Mouse (Mus musculus) cerebral cortex, adult 2 months (tissue): ENCODE measurements around the gene Mpc2.

Experiments
- WGBS: fragments of 180-500 bp; shearing (Covaris S2); methylation state at CpG from one replicate; pipeline ENCODE4 v1.1.7; 2018; 5-methylcytosine and 5-hydroxymethylcytosine counted together

Mpc2 gene

GRCm38 (mm10) chr1:165460360-165460800 lies at the start of gene Mpc2, which contains the start of gene Dcaf6:
Gene Mpc2, plus strand, starts transcription at chr1:165460637.
Gene Dcaf6, minus strand, starts transcription at chr1:165460475.
- 1% methylated on average over 37 of the region's 37 CpGs for WGBS

- 82% methylated on average over 7 of the region's 7 CpGs for WGBS
Observed at GRCm38 (mm10) chr1:165421357-165421915, 39.0 kb upstream of the Mpc2 start.

- 91% methylated on average over 2 of the region's 2 CpGs for WGBS
Observed at GRCm38 (mm10) chr1:165426254-165426653, 34.2 kb upstream of the Mpc2 start.

GRCm38 (mm10) chr1:165432883-165433282 lies 27.6 kb upstream of the Mpc2 start:
- WGBS, result 83% methylated on average over 1 of the region's 1 CpGs

- WGBS, result 88% methylated on average over 1 of the region's 1 CpGs
Observed at GRCm38 (mm10) chr1:165438289-165439021, 22.0 kb upstream of the Mpc2 start.

- WGBS, result 79% methylated on average over 3 of the region's 3 CpGs
Observed at GRCm38 (mm10) chr1:165440788-165441187, 19.6 kb upstream of the Mpc2 start.

GRCm38 (mm10) chr1:165441719-165442118 lies 18.7 kb upstream of the Mpc2 start:
- 82% methylated on average over 3 of the region's 3 CpGs for WGBS

- 7% methylated on average over 7 of the region's 7 CpGs for WGBS
Observed at GRCm38 (mm10) chr1:165459041-165459502, 1.4 kb upstream of the Mpc2 start.

GRCm38 (mm10) chr1:165459503-165460181 lies 795 bp upstream of the Mpc2 start:
- WGBS, result under 1% methylated on average over 59 of the region's 60 CpGs

- WGBS, result under 1% methylated on average over 41 of the region's 41 CpGs
Observed at GRCm38 (mm10) chr1:165460801-165461377, 452 bp downstream of the Mpc2 start.

- 2% methylated on average over 9 of the region's 9 CpGs for WGBS
Observed at GRCm38 (mm10) chr1:165461681-165462080, 1.2 kb downstream of the Mpc2 start.

GRCm38 (mm10) chr1:165462861-165463260 lies 2.4 kb downstream of the Mpc2 start:
- 54% methylated on average over 1 of the region's 1 CpGs for WGBS

GRCm38 (mm10) chr1:165464574-165464973 lies 4.1 kb downstream of the Mpc2 start:
- 90% methylated on average over 3 of the region's 3 CpGs for WGBS

GRCm38 (mm10) chr1:165471490-165471889 lies 11.1 kb downstream of the Mpc2 start:
- WGBS, result 89% methylated on average over 1 of the region's 1 CpGs

GRCm38 (mm10) chr1:165484688-165485233 lies 24.3 kb downstream of the Mpc2 start, which contains the start of gene Adcy10:
Gene Adcy10, plus strand, starts transcription at chr1:165485183.
- 95% methylated on average over 8 of the region's 8 CpGs for WGBS

- WGBS, result 72% methylated on average over 2 of the region's 2 CpGs
Observed at GRCm38 (mm10) chr1:165486108-165486507, 25.7 kb downstream of the Mpc2 start.

- 90% methylated on average over 4 of the region's 4 CpGs for WGBS
Observed at GRCm38 (mm10) chr1:165489197-165489596, 28.8 kb downstream of the Mpc2 start.

GRCm38 (mm10) chr1:165498856-165499255 lies 38.4 kb downstream of the Mpc2 start:
- 50% methylated on average over 3 of the region's 3 CpGs for WGBS

- 68% methylated on average over 10 of the region's 10 CpGs for WGBS
Observed at GRCm38 (mm10) chr1:165503307-165504024, 43.0 kb downstream of the Mpc2 start.

- 89% methylated on average over 6 of the region's 6 CpGs for WGBS
Observed at GRCm38 (mm10) chr1:165506303-165506702, 45.9 kb downstream of the Mpc2 start.

GRCm38 (mm10) chr1:165510161-165510560 lies 49.7 kb downstream of the Mpc2 start:
- WGBS, result 76% methylated on average over 6 of the region's 6 CpGs
